Mouse (Mus musculus): ENCODE data around the gene Limch1. TPM values are rescaled to one million over a fixed set of nuclear protein-coding genes. Genes with fewer than 3 reads are reported as not detected.

Gene Limch1
- polyA plus RNA-seq, 1 experiment from 2014 or later = 16.1 TPM

DNA sequence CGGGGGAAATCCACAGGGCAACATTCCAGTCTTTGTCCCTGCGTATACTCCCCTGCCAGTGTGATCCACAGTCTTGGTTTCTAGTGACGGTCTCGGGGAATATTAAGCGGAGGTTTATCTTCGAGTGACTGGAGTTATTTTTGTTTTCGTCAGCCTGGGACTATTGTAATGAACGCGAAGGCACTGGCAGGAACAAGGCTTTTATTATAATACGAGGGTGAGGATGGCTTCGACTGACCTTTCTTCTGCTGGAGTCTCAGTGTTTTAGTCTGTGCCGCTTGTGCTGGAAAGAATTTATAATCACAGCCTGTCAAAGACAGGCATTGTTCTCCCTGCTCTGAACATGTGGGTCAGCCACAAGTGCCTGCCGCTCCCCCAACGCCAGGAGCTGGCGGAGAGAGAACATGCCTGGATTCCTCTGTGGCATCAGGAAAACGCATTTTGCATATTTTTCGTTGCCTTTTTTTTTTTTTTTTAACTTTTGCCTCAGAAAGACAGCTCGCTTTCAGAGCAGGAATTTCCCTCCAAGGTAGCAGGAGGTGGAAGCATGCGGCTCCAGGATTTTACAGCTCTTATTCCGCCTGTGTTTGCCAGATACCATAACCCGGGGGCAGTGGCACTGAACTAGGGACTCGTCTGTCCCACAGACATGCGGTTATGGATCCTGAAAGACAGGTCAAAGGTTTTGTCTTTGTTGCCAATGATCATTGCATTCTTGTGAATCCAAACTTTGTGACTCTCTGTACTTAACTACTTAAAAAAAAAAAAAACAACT is 222.6 kb downstream of the Limch1 start:
- Histone ChIP-seq H3K9ac (ENCODE audit: low read length) (peak overlapping the region; percentile 18; the same call in 1 of the 2 replicates), H3K9me3 (ENCODE audit: control insufficient read depth, low read length) (no peaks in the 10 kb centered on the region), H3K4me1 (replicated peaks; ENCODE audit: control insufficient read depth, insufficient read depth, low read length) (peaks cover 12% of the 10 kb centered on the region; the same call in 1 of the 2 replicates), H3K36me3 (ENCODE audit: control insufficient read depth, insufficient read depth, low read length) (no peaks in the 10 kb centered on the region), H3K4me3 (ENCODE audit: low read depth, low read length) (peak overlapping the region; percentile 22; the same call in 1 of the 2 replicates), H3K4me2 (ENCODE audit: low read length) (peak overlapping the region; percentile 52), H3K27me3 (replicated peaks; ENCODE audit: control insufficient read depth, insufficient read depth, low read length) (no peaks in the 10 kb centered on the region), H3K27ac (ENCODE audit: low read depth) (peak overlapping the region; percentile 2; the same call in 1 of the 2 replicates)
- peak; percentile 72 for DNase-seq (ENCODE audit: low spot score)
- peak; percentile 55; the same call in 1 of the 2 replicates for ATAC-seq (replicated peaks; ENCODE audit: low FRiP score, low TSS enrichment, low read depth)
- WGBS = 13% methylated on average over 23 of the region's 23 CpGs

DNA sequence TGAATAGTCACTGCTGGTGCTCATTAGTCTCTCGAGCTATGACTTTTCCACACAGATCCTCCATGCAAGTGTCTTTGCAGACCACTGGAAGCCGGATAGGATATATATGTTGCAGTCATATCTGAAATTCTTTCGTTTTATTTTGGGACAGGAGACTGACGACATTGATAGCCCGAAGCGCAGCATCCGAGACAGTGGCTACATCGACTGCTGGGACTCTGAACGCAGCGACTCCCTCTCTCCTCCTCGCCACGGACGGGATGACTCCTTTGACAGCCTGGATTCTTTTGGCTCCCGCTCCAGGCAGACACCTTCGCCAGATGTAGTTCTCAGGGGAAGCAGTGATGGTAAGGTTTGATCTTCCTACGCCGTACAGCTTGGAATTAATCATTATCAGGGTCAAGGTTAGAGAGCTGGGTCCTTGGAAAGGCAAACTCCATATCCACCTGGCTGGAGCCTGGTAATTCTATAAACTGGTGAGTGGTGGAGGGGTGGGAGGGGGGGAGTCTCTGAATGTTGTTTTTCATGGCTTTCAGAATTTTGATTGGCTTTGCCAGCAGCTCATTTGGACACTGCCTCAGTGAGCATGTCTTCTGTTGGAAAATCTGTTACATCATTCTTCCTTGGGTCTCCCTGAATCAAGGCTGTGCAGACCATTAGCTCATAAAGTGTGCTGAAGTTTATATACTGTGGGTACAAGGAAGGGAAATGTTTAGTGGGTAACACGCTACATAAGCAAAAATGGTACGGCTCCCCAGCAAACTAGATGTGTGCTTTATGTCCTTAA is 223.5 kb downstream of the Limch1 start:
- no peak for DNase-seq (ENCODE audit: low spot score)
- Histone ChIP-seq H3K4me3 (ENCODE audit: low read depth, low read length) (no peak overlapping the region), H3K27me3 (replicated peaks; ENCODE audit: control insufficient read depth, insufficient read depth, low read length) (no peaks in the 10 kb centered on the region), H3K36me3 (ENCODE audit: control insufficient read depth, insufficient read depth, low read length) (no peaks in the 10 kb centered on the region), H3K9me3 (ENCODE audit: control insufficient read depth, low read length) (no peaks in the 10 kb centered on the region), H3K9ac (ENCODE audit: low read length) (no peak overlapping the region), H3K4me2 (ENCODE audit: low read length) (peak overlapping the region; percentile 52; the same call in 1 of the 2 replicates), H3K4me1 (replicated peaks; ENCODE audit: control insufficient read depth, insufficient read depth, low read length) (peaks cover 12% of the 10 kb centered on the region; the same call in 1 of the 2 replicates), H3K27ac (ENCODE audit: low read depth) (no peak overlapping the region)
- ATAC-seq (replicated peaks; ENCODE audit: low FRiP score, low TSS enrichment, low read depth) = no peak
- WGBS = 56% methylated on average over 19 of the region's 19 CpGs

DNA sequence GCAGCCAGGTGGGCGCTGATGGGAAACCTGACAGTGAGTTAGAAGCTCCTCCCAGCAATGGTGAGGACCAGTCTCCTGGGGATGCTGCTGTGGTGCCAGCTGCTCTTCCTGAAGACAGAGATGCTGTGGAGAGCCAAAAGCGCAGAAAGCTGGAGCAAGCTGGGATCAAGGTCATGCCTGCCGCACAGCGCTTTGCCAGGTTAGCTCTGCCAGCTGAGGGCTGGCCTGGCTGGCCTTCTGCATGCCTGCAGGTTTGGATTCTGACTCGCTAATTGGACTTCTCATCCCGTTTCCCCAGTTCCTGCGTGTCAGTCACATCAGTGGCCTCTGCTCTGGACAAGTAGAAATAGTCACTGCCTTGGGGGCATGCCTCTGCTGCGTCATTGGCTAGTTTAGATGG is 230.0 kb downstream of the Limch1 start:
- no peaks in the 10 kb centered on the region for H3K36me3 ChIP-seq (ENCODE audit: control insufficient read depth, insufficient read depth, low read length)
- no peaks in the 10 kb centered on the region for H3K4me1 ChIP-seq (replicated peaks; ENCODE audit: control insufficient read depth, insufficient read depth, low read length)
- no peak overlapping the region for H3K27ac ChIP-seq (ENCODE audit: low read depth)
- no peaks in the 10 kb centered on the region for H3K9me3 ChIP-seq (ENCODE audit: control insufficient read depth, low read length)
- DNase-seq (ENCODE audit: low spot score) (no peak), ATAC-seq (replicated peaks; ENCODE audit: low FRiP score, low TSS enrichment, low read depth) (no peak)
- H3K4me3 ChIP-seq (ENCODE audit: low read depth, low read length) = no peak overlapping the region
- no peaks in the 10 kb centered on the region for H3K27me3 ChIP-seq (replicated peaks; ENCODE audit: control insufficient read depth, insufficient read depth, low read length)
- 88% methylated on average over 8 of the region's 8 CpGs for WGBS
- no peak overlapping the region for H3K4me2 ChIP-seq (ENCODE audit: low read length)
- no peak overlapping the region for H3K9ac ChIP-seq (ENCODE audit: low read length)

DNA sequence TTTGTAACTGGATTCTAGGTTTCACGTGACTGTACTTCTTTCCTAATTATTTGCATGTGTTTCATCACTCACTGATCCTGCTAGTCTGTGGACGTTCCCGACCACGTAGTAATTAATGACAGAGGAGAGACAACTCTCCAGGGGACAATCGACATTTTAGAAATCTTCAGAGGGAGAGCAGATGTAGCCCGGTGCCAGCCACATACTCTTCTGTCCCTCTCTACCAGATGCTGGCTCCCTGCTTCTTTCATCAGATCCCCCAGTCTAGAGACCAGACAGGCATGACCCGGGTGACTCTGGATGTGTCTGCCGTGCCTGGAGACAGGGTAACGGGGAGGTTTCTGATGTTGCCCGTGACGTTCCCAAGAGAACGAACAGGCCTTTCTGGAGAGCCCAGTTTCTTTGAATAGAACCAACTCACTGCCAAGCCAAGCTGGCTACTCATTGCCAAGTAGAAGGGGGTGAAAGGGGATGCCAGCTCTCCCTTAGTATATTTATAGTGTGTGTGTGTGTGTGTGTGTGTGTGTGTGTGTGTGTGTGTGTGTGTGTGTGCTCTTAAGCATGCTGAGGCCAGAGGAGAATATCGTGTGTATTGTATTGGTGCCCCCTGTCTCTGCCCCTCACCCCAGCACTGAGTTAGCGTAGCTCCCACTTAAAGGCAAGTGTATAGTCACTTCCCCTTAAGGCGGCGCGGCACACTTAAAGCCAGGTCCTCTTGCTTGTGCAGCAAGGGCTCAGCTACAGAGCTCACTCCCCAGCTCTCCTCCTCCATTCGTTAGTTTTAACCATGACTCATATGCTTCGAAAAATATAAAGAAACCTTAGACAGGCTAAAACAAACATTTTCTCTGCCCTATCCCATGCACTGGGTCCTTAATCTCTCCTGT is 233.9 kb downstream of the Limch1 start:
- H3K4me2 ChIP-seq (ENCODE audit: low read length) = no peak overlapping the region
- H3K9me3 ChIP-seq (ENCODE audit: control insufficient read depth, low read length) = no peaks in the 10 kb centered on the region
- no peak for DNase-seq (ENCODE audit: low spot score)

DNA sequence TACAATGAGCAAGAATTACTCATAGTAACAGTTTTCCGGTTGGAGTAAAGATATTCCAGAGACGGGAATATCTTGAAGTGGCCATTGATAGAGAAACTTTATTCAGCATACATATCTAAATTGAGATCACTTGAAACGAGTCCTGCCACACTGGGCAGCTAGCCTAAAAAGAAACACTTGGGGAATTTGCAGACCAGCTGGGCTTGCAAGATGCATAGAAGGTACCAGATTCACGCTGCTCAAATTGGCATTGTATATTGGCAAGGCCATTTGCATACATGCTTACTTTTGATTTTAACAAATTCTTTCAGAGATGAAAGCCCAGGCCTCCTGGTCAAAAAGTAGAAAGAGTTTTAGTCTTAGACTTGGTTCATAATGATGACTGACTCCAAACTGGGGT is 235.2 kb downstream of the Limch1 start:
- ATAC-seq (replicated peaks; ENCODE audit: low FRiP score, low TSS enrichment, low read depth) (no peak), DNase-seq (ENCODE audit: low spot score) (no peak)
- Histone ChIP-seq H3K27me3 (replicated peaks; ENCODE audit: control insufficient read depth, insufficient read depth, low read length) (no peaks in the 10 kb centered on the region), H3K36me3 (ENCODE audit: control insufficient read depth, insufficient read depth, low read length) (no peaks in the 10 kb centered on the region), H3K9ac (ENCODE audit: low read length) (no peak overlapping the region), H3K27ac (ENCODE audit: low read depth) (no peak overlapping the region), H3K9me3 (ENCODE audit: control insufficient read depth, low read length) (no peaks in the 10 kb centered on the region), H3K4me1 (replicated peaks; ENCODE audit: control insufficient read depth, insufficient read depth, low read length) (no peaks in the 10 kb centered on the region), H3K4me2 (ENCODE audit: low read length) (no peak overlapping the region), H3K4me3 (ENCODE audit: low read depth, low read length) (no peak overlapping the region)
- 89% methylated on average over 4 of the region's 4 CpGs for WGBS

More for the DNA sequence above, 233.9 kb downstream of the Limch1 start:
- 67% methylated on average over 19 of the region's 19 CpGs for WGBS
- no peak for ATAC-seq (replicated peaks; ENCODE audit: low FRiP score, low TSS enrichment, low read depth)
- Histone ChIP-seq H3K4me1 (replicated peaks; ENCODE audit: control insufficient read depth, insufficient read depth, low read length) (no peaks in the 10 kb centered on the region), H3K4me3 (ENCODE audit: low read depth, low read length) (no peak overlapping the region), H3K36me3 (ENCODE audit: control insufficient read depth, insufficient read depth, low read length) (no peaks in the 10 kb centered on the region), H3K27me3 (replicated peaks; ENCODE audit: control insufficient read depth, insufficient read depth, low read length) (no peaks in the 10 kb centered on the region), H3K9ac (ENCODE audit: low read length) (no peak overlapping the region), H3K27ac (ENCODE audit: low read depth) (no peak overlapping the region)

DNA sequence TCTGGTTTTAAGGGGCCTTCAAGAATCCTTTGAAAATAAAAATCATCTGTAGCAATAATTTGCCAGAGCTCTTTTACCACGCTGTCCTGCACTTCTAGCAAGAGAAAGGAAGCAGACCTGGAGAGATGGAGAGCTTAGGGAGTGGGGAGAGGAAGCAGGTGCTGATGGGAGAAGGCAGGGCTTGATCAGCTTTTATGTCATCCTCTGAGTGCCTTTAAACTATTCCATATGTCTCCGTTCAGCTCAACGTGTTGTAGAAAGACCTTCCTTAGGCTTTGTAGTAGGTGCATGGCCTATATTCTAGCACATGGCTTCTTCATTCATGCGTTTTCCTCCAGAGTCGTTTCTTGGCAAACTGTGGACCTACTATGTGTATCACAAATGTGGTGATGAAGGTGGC is 237.5 kb downstream of the Limch1 start:
- no peak for ATAC-seq (replicated peaks; ENCODE audit: low FRiP score, low TSS enrichment, low read depth)
- Histone ChIP-seq H3K4me2 (ENCODE audit: low read length) (no peak overlapping the region), H3K36me3 (ENCODE audit: control insufficient read depth, insufficient read depth, low read length) (no peaks in the 10 kb centered on the region), H3K27ac (ENCODE audit: low read depth) (no peak overlapping the region), H3K4me1 (replicated peaks; ENCODE audit: control insufficient read depth, insufficient read depth, low read length) (no peaks in the 10 kb centered on the region), H3K27me3 (replicated peaks; ENCODE audit: control insufficient read depth, insufficient read depth, low read length) (no peaks in the 10 kb centered on the region), H3K9me3 (ENCODE audit: control insufficient read depth, low read length) (no peaks in the 10 kb centered on the region), H3K4me3 (ENCODE audit: low read depth, low read length) (no peak overlapping the region), H3K9ac (ENCODE audit: low read length) (no peak overlapping the region)
- no peak for DNase-seq (ENCODE audit: low spot score)
- WGBS = 82% methylated on average over 5 of the region's 5 CpGs

DNA sequence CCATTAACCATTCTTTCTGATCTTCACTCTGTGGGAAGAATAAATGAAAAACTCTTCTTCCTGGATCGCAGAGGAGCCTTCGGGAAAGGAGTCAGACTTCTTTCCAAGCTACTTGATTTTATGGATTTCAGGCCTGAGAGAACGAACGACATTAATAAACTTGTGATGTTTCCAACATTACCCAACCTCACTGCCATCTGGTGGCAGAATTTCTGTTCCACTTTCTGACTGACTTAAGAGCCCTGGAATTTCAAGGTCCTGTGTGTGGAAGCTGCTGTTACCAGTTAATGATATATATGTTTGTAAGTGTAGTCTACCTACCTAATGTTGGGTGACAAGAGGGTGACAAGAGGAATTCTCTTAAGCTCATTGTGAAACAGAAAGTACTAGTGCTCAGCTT is 243.3 kb downstream of the Limch1 start:
- no peaks in the 10 kb centered on the region for H3K36me3 ChIP-seq (ENCODE audit: control insufficient read depth, insufficient read depth, low read length)
- no peak overlapping the region for H3K4me2 ChIP-seq (ENCODE audit: low read length)
- no peaks in the 10 kb centered on the region for H3K27me3 ChIP-seq (replicated peaks; ENCODE audit: control insufficient read depth, insufficient read depth, low read length)
- no peak for DNase-seq (ENCODE audit: low spot score)
- H3K9me3 ChIP-seq (ENCODE audit: control insufficient read depth, low read length) = no peaks in the 10 kb centered on the region
- no peak overlapping the region for H3K9ac ChIP-seq (ENCODE audit: low read length)
- no peak overlapping the region for H3K27ac ChIP-seq (ENCODE audit: low read depth)
- WGBS = 80% methylated on average over 4 of the region's 4 CpGs
- H3K4me1 ChIP-seq (replicated peaks; ENCODE audit: control insufficient read depth, insufficient read depth, low read length) = no peaks in the 10 kb centered on the region
- no peak overlapping the region for H3K4me3 ChIP-seq (ENCODE audit: low read depth, low read length)
- ATAC-seq (replicated peaks; ENCODE audit: low FRiP score, low TSS enrichment, low read depth) = no peak

DNA sequence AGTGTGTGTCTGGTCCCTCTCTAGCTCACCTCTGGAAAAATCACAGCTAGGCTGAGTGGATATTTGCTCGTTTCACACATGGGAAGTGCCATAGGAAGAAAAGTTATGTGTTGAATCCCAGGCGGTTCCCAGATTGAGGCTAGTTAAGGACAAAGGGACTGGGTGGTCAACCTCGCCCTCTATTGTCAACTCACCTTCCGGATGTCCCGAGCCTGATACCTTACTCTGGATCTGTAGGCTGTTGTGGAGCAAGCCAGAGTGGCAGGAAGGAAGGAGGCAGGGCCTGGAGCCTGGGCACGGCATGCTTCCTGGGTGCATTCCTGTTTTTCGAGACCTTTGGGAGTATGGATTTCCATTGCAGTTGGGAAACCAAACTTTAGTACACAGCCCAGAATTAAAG is 243.9 kb downstream of the Limch1 start:
- no peaks in the 10 kb centered on the region for H3K36me3 ChIP-seq (ENCODE audit: control insufficient read depth, insufficient read depth, low read length)
- 84% methylated on average over 7 of the region's 7 CpGs for WGBS
- no peaks in the 10 kb centered on the region for H3K27me3 ChIP-seq (replicated peaks; ENCODE audit: control insufficient read depth, insufficient read depth, low read length)
- DNase-seq (ENCODE audit: low spot score) (no peak), ATAC-seq (replicated peaks; ENCODE audit: low FRiP score, low TSS enrichment, low read depth) (no peak)
- no peak overlapping the region for H3K4me3 ChIP-seq (ENCODE audit: low read depth, low read length)
- H3K4me2 ChIP-seq (ENCODE audit: low read length) = no peak overlapping the region
- no peak overlapping the region for H3K27ac ChIP-seq (ENCODE audit: low read depth)
- H3K4me1 ChIP-seq (replicated peaks; ENCODE audit: control insufficient read depth, insufficient read depth, low read length) = no peaks in the 10 kb centered on the region
- no peak overlapping the region for H3K9ac ChIP-seq (ENCODE audit: low read length)
- H3K9me3 ChIP-seq (ENCODE audit: control insufficient read depth, low read length) = no peaks in the 10 kb centered on the region
